In genomic region chr16:24083966-24084365, GRCm38 (mm10) we compare ENCODE assay signal across 21 mouse cellular contexts.
A peak's percentile ranks its signal among the peaks of the same experiment; 100 is the strongest.
DNase-seq lines count a peak whose midpoint lies in the region; ATAC-seq and TF ChIP-seq lines count a peak whose summit lies in the region.
"Had no signal": no experiment of that assay in that cellular context is flagged by ENCODE, and none has a peak within 500 bp of the region (broad histone marks: within the 10 kb centered on the region; RNA-seq: fewer than 3 reads in every experiment).

No protein-coding gene starts in this region.

- no peak for ATAC-seq in intestine, embryonic 14.5 days (replicated peaks; ENCODE audit: low FRiP score, low TSS enrichment, low read depth)
- ATAC-seq in intestine, embryonic 16.5 days, result peak; percentile 67
- ATAC-seq: forebrain, embryonic 16.5 days; hindbrain, embryonic 16.5 days; inflammation-experienced regulatory T-cells, adult 6 months had no signal

- WGBS in liver, adult 2 months, result 30% methylated on average over 8 of the region's 8 CpGs
- WGBS in intestine, embryonic 14.5 days, result 83% methylated on average over 8 of the region's 8 CpGs
- 66% methylated on average over 8 of the region's 8 CpGs for WGBS in intestine, embryonic 16.5 days
- WGBS in small intestine, adult 2 months, result 32% methylated on average over 8 of the region's 8 CpGs
- 81% methylated on average over 8 of the region's 8 CpGs for WGBS in hindbrain, embryonic 10.5 days

- H3K9ac ChIP-seq in liver, adult 2 months (ENCODE audit: low read depth, low read length), result peak overlapping the region; percentile 55; the same call in 1 of the 2 replicates
- H3K9ac ChIP-seq in intestine, embryonic 14.5 days (ENCODE audit: low read length), result no peak overlapping the region
- H3K9ac ChIP-seq in intestine, embryonic 16.5 days (ENCODE audit: low read depth, low read length), result no peak overlapping the region
- H3K9ac ChIP-seq: embryonic facial prominence, embryonic 13.5 days; forebrain, embryonic 12.5 days; heart, embryonic 15.5 days; hindbrain, embryonic 12.5 days had no signal

- H3K4me3 ChIP-seq in liver, adult 2 months (ENCODE audit: insufficient read depth, low read depth, low read length), result no peak overlapping the region
- no peak overlapping the region for H3K4me3 ChIP-seq in intestine, embryonic 14.5 days (ENCODE audit: low read depth, low read length)
- no peak overlapping the region for H3K4me3 ChIP-seq in intestine, embryonic 16.5 days (ENCODE audit: low read length)
- no peak overlapping the region for H3K4me3 ChIP-seq in small intestine, adult 2 months (ENCODE audit: low read depth, low read length)
- no peak overlapping the region for H3K4me3 ChIP-seq in hindbrain, embryonic 10.5 days
- H3K4me3 ChIP-seq: embryonic facial prominence, embryonic 13.5 days; forebrain, embryonic 12.5 days; heart, embryonic 15.5 days; hindbrain, embryonic 12.5 days had no signal

- H3K79me2 ChIP-seq in liver, adult 2 months (ENCODE audit: control insufficient read depth, insufficient read depth, low read length), result peaks cover 3% of the 10 kb centered on the region; the same call in 1 of the 2 replicates

- H3K27me3 ChIP-seq in liver, adult 2 months (ENCODE audit: control insufficient read depth, insufficient read depth, low read length), result no peaks in the 10 kb centered on the region
- no peaks in the 10 kb centered on the region for H3K27me3 ChIP-seq in intestine, embryonic 14.5 days (replicated peaks; ENCODE audit: control insufficient read depth, insufficient read depth, low read length)
- H3K27me3 ChIP-seq in intestine, embryonic 16.5 days (replicated peaks; ENCODE audit: control insufficient read depth, insufficient read depth, low read length), result no peaks in the 10 kb centered on the region
- no peaks in the 10 kb centered on the region for H3K27me3 ChIP-seq in small intestine, adult 2 months (ENCODE audit: control insufficient read depth, insufficient read depth, low read length)
- H3K27me3 ChIP-seq in hindbrain, embryonic 10.5 days (ENCODE audit: insufficient read depth, poor library complexity, severe bottlenecking), result no peaks in the 10 kb centered on the region
- H3K27me3 ChIP-seq: embryonic facial prominence, embryonic 13.5 days; forebrain, embryonic 12.5 days; heart, embryonic 15.5 days; hindbrain, embryonic 12.5 days had no signal

- H3K4me2 ChIP-seq in intestine, embryonic 14.5 days (ENCODE audit: low read length), result no peak overlapping the region
- H3K4me2 ChIP-seq in intestine, embryonic 16.5 days (ENCODE audit: low read depth, low read length), result no peak overlapping the region
- H3K4me2 ChIP-seq: embryonic facial prominence, embryonic 13.5 days; forebrain, embryonic 12.5 days; heart, embryonic 11.5 days; heart, embryonic 15.5 days; hindbrain, embryonic 12.5 days had no signal

- peaks cover 11% of the 10 kb centered on the region; the same call in 1 of the 2 replicates for H3K36me3 ChIP-seq in liver, adult 2 months (ENCODE audit: control insufficient read depth, insufficient read depth, low read length)
- no peaks in the 10 kb centered on the region for H3K36me3 ChIP-seq in intestine, embryonic 14.5 days (ENCODE audit: control insufficient read depth, insufficient read depth, low read length)
- no peaks in the 10 kb centered on the region for H3K36me3 ChIP-seq in intestine, embryonic 16.5 days (ENCODE audit: control insufficient read depth, insufficient read depth, low read length)
- no peaks in the 10 kb centered on the region for H3K36me3 ChIP-seq in small intestine, adult 2 months (ENCODE audit: control insufficient read depth, insufficient read depth, low read length)
- no peaks in the 10 kb centered on the region for H3K36me3 ChIP-seq in hindbrain, embryonic 10.5 days
- H3K36me3 ChIP-seq: embryonic facial prominence, embryonic 13.5 days; forebrain, embryonic 12.5 days; heart, embryonic 15.5 days; hindbrain, embryonic 12.5 days had no signal

- peak overlapping the region; percentile 81 for H3K27ac ChIP-seq in liver, adult 2 months (replicated peaks; ENCODE audit: insufficient read depth, low read depth, low read length)
- no peak overlapping the region for H3K27ac ChIP-seq in intestine, embryonic 14.5 days (ENCODE audit: low read depth)
- H3K27ac ChIP-seq in intestine, embryonic 16.5 days (ENCODE audit: low read length), result no peak overlapping the region
- peak overlapping the region; percentile 60; the same call in 1 of the 2 replicates for H3K27ac ChIP-seq in small intestine, adult 2 months (ENCODE audit: insufficient read depth, low read depth, low read length)
- H3K27ac ChIP-seq in hindbrain, embryonic 10.5 days, result no peak overlapping the region
- H3K27ac ChIP-seq: embryonic facial prominence, embryonic 13.5 days; forebrain, embryonic 12.5 days; heart, embryonic 15.5 days; hindbrain, embryonic 12.5 days had no signal

- H3K4me1 ChIP-seq in liver, adult 2 months (ENCODE audit: control insufficient read depth, insufficient read depth, low read length), result peaks cover 33% of the 10 kb centered on the region
- H3K4me1 ChIP-seq in intestine, embryonic 14.5 days (replicated peaks; ENCODE audit: control insufficient read depth, insufficient read depth, low read length), result no peaks in the 10 kb centered on the region
- peaks cover 7% of the 10 kb centered on the region; the same call in 1 of the 2 replicates for H3K4me1 ChIP-seq in intestine, embryonic 16.5 days (ENCODE audit: control insufficient read depth, insufficient read depth, low read length)
- H3K4me1 ChIP-seq in small intestine, adult 2 months (ENCODE audit: control insufficient read depth, insufficient read depth, insufficient read length, low read length), result peaks cover 9% of the 10 kb centered on the region; the same call in 1 of the 2 replicates
- no peaks in the 10 kb centered on the region for H3K4me1 ChIP-seq in hindbrain, embryonic 10.5 days (replicated peaks)
- H3K4me1 ChIP-seq: embryonic facial prominence, embryonic 13.5 days; forebrain, embryonic 12.5 days; heart, embryonic 15.5 days; hindbrain, embryonic 12.5 days had no signal

- 0 out of 2 replicates have a peak, but pooled peaks have one; percentile 14 for TF ChIP-seq POLR2A in liver, adult 2 months (IDR thresholded peaks at IDR 0.05; ENCODE audit: extremely low read depth, insufficient read depth, low read length)
- no peak for TF ChIP-seq POLR2A in small intestine, adult 2 months (IDR thresholded peaks at IDR 0.05; ENCODE audit: low read depth, low read length)

- peak; percentile 73 for DNase-seq in liver, adult 2 months (ENCODE audit: extremely low read depth, low read depth, low spot score)
- no peak for DNase-seq in liver
- peak; percentile 48 for DNase-seq in intestine, embryonic 14.5 days (ENCODE audit: low spot score)
- DNase-seq in hindbrain, embryonic 10.5 days (ENCODE audit: low spot score), result no peak
- no peak for DNase-seq in spleen, adult 18-20 months
- DNase-seq: adrenal gland, adult 8-10 months; cerebellum, adult 11-12 months; cerebellum, adult 9-11 months; cerebellum, postnatal 36 days; gastrocnemius, postnatal 14 days; heart, postnatal 14 days had no signal

- H3K9me3 ChIP-seq in intestine, embryonic 14.5 days (ENCODE audit: control insufficient read depth, low read length), result no peaks in the 10 kb centered on the region
- H3K9me3 ChIP-seq in intestine, embryonic 16.5 days (ENCODE audit: control insufficient read depth, low read length), result no peaks in the 10 kb centered on the region
- no peaks in the 10 kb centered on the region for H3K9me3 ChIP-seq in hindbrain, embryonic 10.5 days
- H3K9me3 ChIP-seq: embryonic facial prominence, embryonic 13.5 days; forebrain, embryonic 12.5 days; heart, embryonic 15.5 days; hindbrain, embryonic 12.5 days had no signal

- no peak for TF ChIP-seq CTCF in liver, adult 2 months (IDR thresholded peaks at IDR 0.05; ENCODE audit: low read depth, low read length)
- no peak for TF ChIP-seq CTCF in small intestine, adult 2 months (IDR thresholded peaks at IDR 0.05; ENCODE audit: extremely low read depth, insufficient read length, insufficient replicate concordance, low read depth, low read length)

Comparison
In these comparisons a context has a peak if more than half of its experiments do, and no peak if none do; other contexts are left out.
1. DNase-seq: peak in liver, adult 2 months (single experiment) and intestine, embryonic 14.5 days (single experiment); none in liver (single experiment), hindbrain, embryonic 10.5 days (single experiment) and spleen, adult 18-20 months (0 of 2).
2. H3K27ac ChIP-seq: peak in liver, adult 2 months (single experiment) and small intestine, adult 2 months (single experiment); none in intestine, embryonic 14.5 days (single experiment), intestine, embryonic 16.5 days (single experiment) and hindbrain, embryonic 10.5 days (single experiment).